Mouse (Mus musculus) forebrain, embryonic 13.5 days (tissue): Measurements from ENCODE around the gene Zranb3. TPM values are rescaled to one million over a fixed set of nuclear protein-coding genes. Genes with fewer than 3 reads are reported as not detected.

ENCODE experiments used
- ATAC-seq: fragments of 200-750 bp; cut with Nextera tagmentation; 2 replicates; pipeline ENCODE4 v1.8.0; 2017
- H3K27ac ChIP-seq: fragments of 300-500 bp; sonication (generic); 2 replicates; pipeline ENCODE4 v1.5.1; 2015; ENCODE audit warnings: inconsistent platforms, mild to moderate bottlenecking, moderate library complexity
- H3K27me3 ChIP-seq: fragments of 300-500 bp; sonication (generic); 2 replicates; pipeline ENCODE4 v1.6.1; 2015; ENCODE audit warnings: mild to moderate bottlenecking, inconsistent platforms
- H3K36me3 ChIP-seq: fragments of 300-500 bp; sonication (generic); 2 replicates; pipeline ENCODE4 v1.6.1; 2015; ENCODE audit warnings: mild to moderate bottlenecking, inconsistent platforms; ENCODE audit not compliant: poor library complexity, severe bottlenecking
- H3K4me1 ChIP-seq: fragments of 300-500 bp; sonication (generic); 2 replicates; pipeline ENCODE4 v1.6.1; 2015; ENCODE audit warnings: inconsistent platforms
- H3K4me2 ChIP-seq: fragments of 300-500 bp; sonication (generic); 2 replicates; pipeline ENCODE4 v1.6.1; 2015; ENCODE audit warnings: inconsistent platforms, mild to moderate bottlenecking, moderate library complexity
- H3K4me3 ChIP-seq: fragments of 300-500 bp; sonication (generic); 2 replicates; pipeline ENCODE4 v1.5.1; 2015; ENCODE audit warnings: mild to moderate bottlenecking, inconsistent platforms
- H3K9ac ChIP-seq: fragments of 300-500 bp; sonication (generic); 2 replicates; pipeline ENCODE4 v1.6.1; 2015; ENCODE audit warnings: mild to moderate bottlenecking, inconsistent platforms
- H3K9me3 ChIP-seq: fragments of 300-500 bp; sonication (generic); replicated peaks from 2 replicates; pipeline ENCODE4 v1.6.1; 2016; ENCODE audit warnings: inconsistent platforms
- WGBS: fragments of 180-500 bp; shearing (Covaris S2); methylation state at CpG from one replicate; pipeline ENCODE4 v1.1.7; 2015; 5-methylcytosine and 5-hydroxymethylcytosine counted together
- polyA plus RNA-seq: library from polyadenylated mRNA; unstranded; fragments of >200 nt; fragmentation: Nextera tagmentation; extraction: Ambion mirVana; gene quantifications from 2 replicates; pipeline ENCODE4 v1.2.1, GENCODE M21; 2015

Zranb3 gene
- polyA plus RNA-seq, 1 experiment from 2014 or later = 7.8 TPM

DNA sequence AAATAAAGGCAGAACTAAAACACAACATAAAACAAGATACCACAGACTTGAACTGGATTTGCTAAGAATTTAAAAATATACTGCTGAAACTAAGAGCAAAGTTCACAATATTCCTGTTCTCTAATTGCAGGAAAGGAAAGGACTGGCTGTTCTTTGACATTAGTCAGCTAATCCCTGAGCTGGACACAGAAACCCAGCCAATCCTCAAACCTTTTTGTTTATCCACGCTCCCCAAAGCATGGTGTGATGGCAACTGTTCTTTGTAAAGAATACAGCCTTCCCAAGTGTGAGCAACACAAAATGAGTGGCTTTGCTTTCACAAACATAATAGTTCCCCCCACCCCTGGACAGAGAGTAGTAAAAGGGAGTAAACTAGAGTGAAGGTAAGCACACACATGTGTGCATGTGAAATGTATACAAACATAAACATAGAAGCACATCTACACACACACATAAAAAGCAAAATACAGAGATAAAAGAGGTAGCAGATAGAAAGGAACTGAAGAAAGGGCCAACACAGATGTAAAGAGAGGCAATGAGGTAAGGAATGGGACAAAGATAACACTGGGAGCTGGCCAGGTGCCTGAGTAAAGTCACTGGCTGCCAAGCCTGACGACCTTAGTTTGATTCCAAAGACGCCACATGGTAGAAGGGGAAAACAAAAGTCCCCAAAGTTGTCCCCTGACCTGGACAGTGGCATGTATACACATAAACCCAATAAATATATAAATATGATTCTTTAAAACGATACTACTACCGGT lies 21.7 kb downstream of the Zranb3 start:
- H3K4me1 ChIP-seq = peaks cover 5% of the 10 kb centered on the region; the same call in 1 of the 2 replicates
- H3K27ac ChIP-seq = no peak overlapping the region
- 77% methylated on average over 5 of the region's 5 CpGs for WGBS
- ATAC-seq = no peak
- no peaks in the 10 kb centered on the region for H3K27me3 ChIP-seq
- no peaks in the 10 kb centered on the region for H3K9me3 ChIP-seq
- no peak overlapping the region for H3K4me3 ChIP-seq
- no peaks in the 10 kb centered on the region for H3K36me3 ChIP-seq
- no peak overlapping the region for H3K9ac ChIP-seq
- H3K4me2 ChIP-seq = no peak overlapping the region

GRCm38 (mm10) chr1:128078646-128079045 lies 24.2 kb downstream of the Zranb3 start:
- H3K36me3 ChIP-seq = 0 out of 2 replicates have a peak, but pooled peaks cover 6% of the 10 kb centered on the region

GRCm38 (mm10) chr1:128077788-128078187 lies 25.1 kb downstream of the Zranb3 start:
- no peak for ATAC-seq
- no peak overlapping the region for H3K4me3 ChIP-seq
- H3K27ac ChIP-seq = no peak overlapping the region
- WGBS = 96% methylated on average over 2 of the region's 2 CpGs
- no peaks in the 10 kb centered on the region for H3K9me3 ChIP-seq
- peaks cover 2% of the 10 kb centered on the region; the same call in 1 of the 2 replicates for H3K4me1 ChIP-seq
- H3K27me3 ChIP-seq = no peaks in the 10 kb centered on the region
- no peak overlapping the region for H3K9ac ChIP-seq
- H3K4me2 ChIP-seq = no peak overlapping the region
- 0 out of 2 replicates have a peak, but pooled peaks cover 6% of the 10 kb centered on the region for H3K36me3 ChIP-seq

More at GRCm38 (mm10) chr1:128078646-128079045, 24.2 kb downstream of the Zranb3 start:
- Histone ChIP-seq H3K27ac (no peak overlapping the region), H3K9ac (no peak overlapping the region), H3K4me3 (no peak overlapping the region), H3K9me3 (no peaks in the 10 kb centered on the region), H3K4me2 (no peak overlapping the region), H3K4me1 (peaks cover 5% of the 10 kb centered on the region; the same call in 1 of the 2 replicates), H3K27me3 (no peaks in the 10 kb centered on the region)
- no peak for ATAC-seq
- 93% methylated on average over 1 of the region's 1 CpGs for WGBS

- H3K27ac ChIP-seq = no peak overlapping the region
- H3K36me3 ChIP-seq = 0 out of 2 replicates have a peak, but pooled peaks cover 6% of the 10 kb centered on the region
- 72% methylated on average over 8 of the region's 8 CpGs for WGBS
- H3K9me3 ChIP-seq = no peaks in the 10 kb centered on the region
- no peak overlapping the region for H3K4me3 ChIP-seq
- no peaks in the 10 kb centered on the region for H3K4me1 ChIP-seq
- no peak overlapping the region for H3K9ac ChIP-seq
- ATAC-seq = no peak
- no peak overlapping the region for H3K4me2 ChIP-seq
- no peaks in the 10 kb centered on the region for H3K27me3 ChIP-seq
Measured at GRCm38 (mm10) chr1:128076791-128077479, 25.9 kb downstream of the Zranb3 start.

DNA sequence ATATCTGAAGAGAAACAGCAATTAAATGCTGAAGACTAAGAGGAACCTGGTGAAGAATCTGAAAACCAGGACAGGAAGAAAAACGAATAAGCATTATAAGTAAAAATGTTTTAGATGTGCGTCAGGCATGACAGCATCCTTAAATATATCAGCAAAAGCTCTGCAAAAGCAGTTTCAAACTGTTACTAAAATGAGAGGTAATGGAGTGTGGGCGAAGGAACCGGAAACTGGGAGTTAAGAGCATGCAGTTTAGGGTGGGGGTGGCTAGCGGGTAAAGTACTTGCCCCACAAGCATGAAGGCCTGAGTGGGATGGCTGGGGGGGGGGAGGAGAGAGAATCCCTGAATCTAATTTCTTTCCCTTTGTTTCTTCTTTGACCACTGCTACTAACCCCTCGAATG lies 29.8 kb downstream of the Zranb3 start:
- ATAC-seq = no peak
- Histone ChIP-seq H3K4me2 (no peak overlapping the region), H3K4me3 (no peak overlapping the region), H3K4me1 (no peaks in the 10 kb centered on the region), H3K27ac (no peak overlapping the region), H3K9ac (no peak overlapping the region), H3K9me3 (no peaks in the 10 kb centered on the region), H3K36me3 (0 out of 2 replicates have a peak, but pooled peaks cover 6% of the 10 kb centered on the region), H3K27me3 (no peaks in the 10 kb centered on the region)
- WGBS = 91% methylated on average over 6 of the region's 6 CpGs

- Histone ChIP-seq H3K9ac (no peak overlapping the region), H3K4me2 (no peak overlapping the region), H3K9me3 (no peaks in the 10 kb centered on the region), H3K27me3 (no peaks in the 10 kb centered on the region), H3K4me1 (no peaks in the 10 kb centered on the region), H3K4me3 (no peak overlapping the region), H3K36me3 (peaks cover 10% of the 10 kb centered on the region; the same call in 1 of the 2 replicates), H3K27ac (no peak overlapping the region)
- WGBS = 93% methylated on average over 3 of the region's 3 CpGs
- no peak for ATAC-seq
Measured at GRCm38 (mm10) chr1:128070003-128070402, 32.8 kb downstream of the Zranb3 start.

GRCm38 (mm10) chr1:128068945-128069397 lies 33.9 kb downstream of the Zranb3 start:
- ATAC-seq = no peak
- peaks cover 5% of the 10 kb centered on the region; the same call in 1 of the 2 replicates for H3K36me3 ChIP-seq
- 89% methylated on average over 2 of the region's 2 CpGs for whole genome bisulfite sequencing
- H3K27me3 ChIP-seq = no peaks in the 10 kb centered on the region
- H3K4me2 ChIP-seq = no peak overlapping the region
- H3K27ac ChIP-seq = no peak overlapping the region
- no peak overlapping the region for H3K4me3 ChIP-seq
- H3K4me1 ChIP-seq = no peaks in the 10 kb centered on the region
- H3K9me3 ChIP-seq = no peaks in the 10 kb centered on the region
- no peak overlapping the region for H3K9ac ChIP-seq

DNA sequence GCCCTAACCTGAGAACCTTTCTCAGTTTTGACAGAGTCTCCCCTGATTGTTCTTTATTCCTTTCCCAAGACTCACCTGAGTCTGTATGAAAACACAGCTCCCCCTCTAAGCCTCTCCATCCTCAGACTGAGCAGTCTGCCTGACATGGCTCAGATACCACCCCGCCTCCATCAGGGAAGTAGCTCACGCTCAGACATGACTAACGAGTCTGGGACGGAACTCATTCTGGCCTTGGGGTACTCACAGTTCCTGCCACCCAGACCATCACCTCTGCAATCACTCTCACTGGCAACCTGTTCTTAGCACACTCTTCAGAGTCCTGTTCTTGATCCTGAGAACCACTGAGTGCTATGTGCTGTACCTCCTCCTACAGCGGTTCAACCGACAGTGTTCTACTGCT lies 38.1 kb downstream of the Zranb3 start:
- Histone ChIP-seq H3K4me3 (no peak overlapping the region), H3K27me3 (no peaks in the 10 kb centered on the region), H3K27ac (no peak overlapping the region), H3K9me3 (no peaks in the 10 kb centered on the region), H3K36me3 (peaks cover 4% of the 10 kb centered on the region; the same call in 1 of the 2 replicates), H3K4me2 (no peak overlapping the region), H3K9ac (no peak overlapping the region), H3K4me1 (peaks cover 3% of the 10 kb centered on the region; the same call in 1 of the 2 replicates)
- 90% methylated on average over 6 of the region's 6 CpGs for WGBS
- no peak for ATAC-seq

DNA sequence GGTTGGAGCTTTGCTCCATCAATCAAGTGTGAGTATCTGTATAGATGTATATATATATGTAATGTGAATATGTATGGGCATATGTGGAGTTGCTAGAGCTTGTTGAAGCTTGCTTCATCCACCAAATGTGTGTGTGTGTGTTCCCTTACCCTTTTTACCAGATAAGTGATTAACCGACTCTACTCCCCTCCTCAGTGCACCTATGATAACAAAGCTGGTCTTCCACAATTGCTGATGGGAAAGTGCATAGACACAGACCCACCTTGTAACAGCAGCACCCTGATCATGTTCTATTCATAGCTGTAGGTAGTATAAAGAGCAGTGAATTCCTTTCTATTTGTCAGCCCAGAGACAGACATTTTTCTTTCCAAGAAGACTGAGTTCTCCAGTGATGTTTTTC lies 40.7 kb downstream of the Zranb3 start:
- no peak overlapping the region for H3K27ac ChIP-seq
- no peak overlapping the region for H3K4me2 ChIP-seq
- 93% methylated on average over 1 of the region's 1 CpGs for WGBS

DNA sequence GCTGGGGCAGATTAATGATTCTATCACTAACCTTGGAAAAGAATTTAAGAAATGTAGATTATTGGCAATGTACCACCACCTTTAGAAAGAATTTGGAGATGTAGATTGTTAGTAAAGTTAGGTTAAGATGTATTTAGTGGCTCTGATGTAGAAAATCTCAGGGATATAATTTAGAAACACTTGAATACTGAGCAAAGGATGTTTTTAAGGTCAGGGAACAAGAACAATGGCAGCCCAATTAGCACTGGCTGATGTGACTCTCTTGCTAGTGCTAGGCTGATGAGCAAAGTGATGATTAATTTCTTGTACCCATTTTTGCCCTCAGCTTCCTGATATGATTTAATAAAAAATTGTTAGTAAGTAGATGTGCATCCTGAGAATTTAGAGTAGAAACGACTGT lies 41.4 kb downstream of the Zranb3 start:
- H3K4me1 ChIP-seq = peaks cover 3% of the 10 kb centered on the region; the same call in 1 of the 2 replicates
- no peak for ATAC-seq
- no peak overlapping the region for H3K4me2 ChIP-seq
- H3K27me3 ChIP-seq = no peaks in the 10 kb centered on the region
- WGBS = 82% methylated on average over 1 of the region's 1 CpGs
- H3K36me3 ChIP-seq = no peaks in the 10 kb centered on the region
- H3K4me3 ChIP-seq = no peak overlapping the region
- H3K9ac ChIP-seq = no peak overlapping the region
- no peak overlapping the region for H3K27ac ChIP-seq
- no peaks in the 10 kb centered on the region for H3K9me3 ChIP-seq

More for the DNA sequence above, 40.7 kb downstream of the Zranb3 start:
- H3K27me3 ChIP-seq = no peaks in the 10 kb centered on the region
- H3K9me3 ChIP-seq = no peaks in the 10 kb centered on the region
- H3K36me3 ChIP-seq = peaks cover 4% of the 10 kb centered on the region; the same call in 1 of the 2 replicates
- peaks cover 3% of the 10 kb centered on the region; the same call in 1 of the 2 replicates for H3K4me1 ChIP-seq
- H3K9ac ChIP-seq = no peak overlapping the region
- H3K4me3 ChIP-seq = no peak overlapping the region
- ATAC-seq = no peak

DNA sequence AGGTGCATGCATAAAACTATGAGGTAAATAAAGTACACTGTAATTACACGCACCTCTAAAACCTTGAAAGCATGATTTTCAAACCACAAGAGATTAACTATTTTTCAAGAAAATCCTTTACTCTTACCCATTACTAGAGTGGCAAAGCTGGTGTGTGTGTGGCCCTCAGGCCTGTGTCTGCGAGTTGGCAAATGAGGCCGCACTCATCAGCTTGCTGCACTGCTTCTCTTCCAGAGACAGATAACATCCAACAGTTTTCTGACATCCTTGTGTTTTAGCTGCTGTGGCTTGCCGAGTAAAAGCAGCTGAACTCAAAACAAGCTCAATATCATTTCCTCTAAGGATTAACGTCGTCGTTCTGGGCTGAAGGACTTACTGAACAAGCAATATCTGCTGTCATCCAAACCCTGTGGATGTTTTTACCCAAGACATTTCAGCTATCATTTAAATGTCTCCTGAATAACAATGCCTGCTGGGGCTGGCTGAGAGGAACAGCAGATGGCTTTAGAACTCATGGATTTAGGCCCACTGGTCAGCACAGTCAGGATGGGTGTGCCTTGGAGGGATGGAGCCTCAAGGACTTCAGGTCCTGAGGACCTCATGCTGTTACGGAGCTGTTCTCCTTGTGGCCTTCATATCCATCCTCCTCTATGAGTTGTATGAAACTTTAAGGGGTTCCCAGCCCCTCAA lies 42.0 kb downstream of the Zranb3 start:
- Histone ChIP-seq H3K36me3 (no peaks in the 10 kb centered on the region), H3K27me3 (no peaks in the 10 kb centered on the region), H3K4me1 (peaks cover 3% of the 10 kb centered on the region; the same call in 1 of the 2 replicates), H3K4me2 (no peak overlapping the region), H3K27ac (no peak overlapping the region), H3K9ac (no peak overlapping the region), H3K4me3 (no peak overlapping the region), H3K9me3 (no peaks in the 10 kb centered on the region)
- WGBS = 70% methylated on average over 8 of the region's 8 CpGs
- ATAC-seq = no peak

DNA sequence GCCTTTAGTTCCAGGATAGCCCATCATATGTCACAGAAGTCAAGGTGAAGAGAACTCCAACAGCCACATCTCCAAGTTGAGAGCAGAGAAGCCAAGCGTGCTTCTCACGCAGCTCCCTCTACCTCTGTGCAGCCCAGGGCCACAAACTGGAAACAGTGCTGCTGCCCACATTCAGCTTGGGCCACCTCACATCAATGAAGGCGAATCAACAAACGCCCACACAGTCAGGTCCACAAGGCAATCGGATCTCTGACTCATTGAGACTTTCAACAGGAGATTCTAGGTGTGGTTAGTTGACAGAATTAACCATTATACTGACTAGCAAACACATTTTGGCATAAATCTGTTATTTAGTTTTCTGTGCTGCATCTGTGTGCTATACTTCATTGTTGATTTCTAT lies 44.2 kb downstream of the Zranb3 start:
- ATAC-seq = no peak
- Histone ChIP-seq H3K9ac (no peak overlapping the region), H3K27me3 (no peaks in the 10 kb centered on the region), H3K27ac (no peak overlapping the region), H3K4me3 (no peak overlapping the region), H3K9me3 (no peaks in the 10 kb centered on the region), H3K4me1 (peaks cover 3% of the 10 kb centered on the region; the same call in 1 of the 2 replicates), H3K36me3 (no peaks in the 10 kb centered on the region), H3K4me2 (no peak overlapping the region)
- 92% methylated on average over 5 of the region's 5 CpGs for whole genome bisulfite sequencing
